Mouse (Mus musculus) liver, embryonic 11.5 days (tissue): ENCODE results near the gene Dlg1. TPM values are rescaled to one million over a fixed set of nuclear protein-coding genes. Genes with fewer than 3 reads are reported as not detected.
A peak's percentile ranks its signal among the peaks of the same experiment; 100 is the strongest.

ENCODE experiments used
- ATAC-seq: fragments of 200-750 bp; cut with Nextera tagmentation; replicated peaks from 2 replicates; pipeline ENCODE4 v1.8.0; 2017; ENCODE audit warnings: moderate number of reproducible peaks, mild to moderate bottlenecking, moderate TSS enrichment, moderate library complexity; ENCODE audit not compliant: low FRiP score
- DNase-seq: peaks from one replicate; pipeline ENCODE4 v3.0.0-alpha.2; 2017; ENCODE audit warnings: low spot score
- H3K27ac ChIP-seq: fragments of 300-500 bp; sonication (generic); 2 replicates; pipeline ENCODE4 v1.5.1; 2014; ENCODE audit warnings: mild to moderate bottlenecking, low read depth, low read length, control low read depth
- H3K27me3 ChIP-seq: fragments of 300-500 bp; sonication (generic); replicated peaks from 2 replicates; pipeline ENCODE4 v1.6.1; 2014; ENCODE audit warnings: low read length, mixed read lengths; ENCODE audit not compliant: control insufficient read depth, insufficient read depth
- H3K36me3 ChIP-seq: fragments of 300-500 bp; sonication (generic); 2 replicates; pipeline ENCODE4 v1.6.1; 2014; ENCODE audit warnings: mild to moderate bottlenecking, low read length, moderate library complexity, mixed read lengths; ENCODE audit not compliant: control insufficient read depth, insufficient read depth
- H3K4me1 ChIP-seq: fragments of 300-500 bp; sonication (generic); replicated peaks from 2 replicates; pipeline ENCODE4 v1.6.1; 2014; ENCODE audit warnings: low read length, mixed read lengths; ENCODE audit not compliant: control insufficient read depth, insufficient read depth
- H3K4me2 ChIP-seq: fragments of 300-500 bp; sonication (generic); 2 replicates; pipeline ENCODE4 v1.6.1; 2014; ENCODE audit warnings: mild to moderate bottlenecking, control low read depth, moderate library complexity
- H3K4me3 ChIP-seq: fragments of 300-500 bp; sonication (generic); 2 replicates; pipeline ENCODE4 v1.5.1; 2014; ENCODE audit warnings: low read depth, low read length, control low read depth
- H3K9ac ChIP-seq: fragments of 300-500 bp; sonication (generic); 2 replicates; pipeline ENCODE4 v1.6.1; 2014; ENCODE audit warnings: low read depth, low read length, control low read depth
- H3K9me3 ChIP-seq: fragments of 300-500 bp; sonication (generic); 2 replicates; pipeline ENCODE4 v1.6.1; 2016; ENCODE audit warnings: low read length, inconsistent platforms, mixed read lengths; ENCODE audit not compliant: control insufficient read depth
- WGBS: fragments of 180-500 bp; shearing (Covaris S2); extraction: QIAGEN DNeasy Blood & Tissue Kit; methylation state at CpG from one replicate; pipeline ENCODE4 v1.1.7; 2014; 5-methylcytosine and 5-hydroxymethylcytosine counted together
- polyA plus RNA-seq: library from polyadenylated mRNA; unstranded; fragments of >200 nt; fragmentation: Nextera tagmentation; extraction: Ambion mirVana; gene quantifications from 2 replicates; pipeline ENCODE4 v1.2.1, GENCODE M21; 2014

Gene Dlg1
- polyA plus RNA-seq, 1 experiment from 2014 or later, result 25.3 TPM

DNA sequence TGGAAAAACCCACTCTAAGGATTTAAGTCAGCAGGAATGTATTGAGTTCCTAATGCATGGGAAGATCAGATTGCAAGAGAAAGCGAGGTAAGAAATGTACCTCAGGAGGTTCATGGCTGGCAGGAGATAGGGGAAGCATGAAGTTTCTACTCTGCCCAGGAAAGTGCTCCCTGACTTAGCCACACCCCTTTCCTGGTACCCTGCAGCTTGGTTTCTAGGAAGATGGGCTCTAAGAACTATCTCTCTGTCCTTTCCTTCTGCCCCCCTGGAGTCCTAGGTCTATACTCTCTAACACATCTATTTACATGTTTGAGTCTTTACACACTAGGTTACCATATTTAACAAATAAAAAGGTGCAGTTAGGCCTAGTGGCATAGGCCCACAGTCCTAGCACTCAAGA, 38.5 kb upstream of the Dlg1 start:
- H3K27ac ChIP-seq, result no peak overlapping the region; the same call in 1 of the 2 replicates
- no peaks in the 10 kb centered on the region for H3K27me3 ChIP-seq
- H3K4me2 ChIP-seq, result no peak overlapping the region
- H3K4me3 ChIP-seq, result no peak overlapping the region
- H3K9ac ChIP-seq, result no peak overlapping the region
- DNase-seq (no peak), ATAC-seq (peak; percentile 89)
- H3K4me1 ChIP-seq, result peaks cover 13% of the 10 kb centered on the region; the same call in 1 of the 2 replicates
- no peaks in the 10 kb centered on the region for H3K36me3 ChIP-seq
- WGBS, result 50% methylated on average over 1 of the region's 1 CpGs
- no peaks in the 10 kb centered on the region for H3K9me3 ChIP-seq

DNA sequence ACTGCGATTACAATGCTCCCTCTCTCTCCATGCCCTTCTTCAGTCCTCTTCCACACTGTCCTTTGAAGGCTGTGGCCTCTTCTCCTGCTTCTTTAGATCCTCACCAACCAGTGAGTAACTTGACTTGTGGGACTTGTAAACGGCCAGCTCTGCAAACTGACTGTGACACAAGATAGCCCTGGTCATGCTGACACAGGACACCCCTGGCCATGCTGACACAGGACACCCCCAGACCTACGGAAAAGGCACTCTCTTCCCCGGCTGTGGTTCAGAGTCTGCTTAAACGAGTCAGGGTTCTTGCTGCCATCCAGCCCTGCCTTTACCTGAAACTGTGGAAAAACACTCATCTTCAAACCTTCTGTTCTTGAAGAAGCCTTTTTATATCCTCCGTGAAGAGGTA, 36.9 kb upstream of the Dlg1 start:
- H3K4me2 ChIP-seq, result no peak overlapping the region
- H3K9me3 ChIP-seq, result no peaks in the 10 kb centered on the region
- no peak overlapping the region for H3K9ac ChIP-seq
- no peak overlapping the region for H3K27ac ChIP-seq
- H3K36me3 ChIP-seq, result no peaks in the 10 kb centered on the region
- WGBS, result 84% methylated on average over 6 of the region's 6 CpGs
- H3K27me3 ChIP-seq, result no peaks in the 10 kb centered on the region
- no peak overlapping the region for H3K4me3 ChIP-seq
- H3K4me1 ChIP-seq, result peaks cover 13% of the 10 kb centered on the region; the same call in 1 of the 2 replicates
- DNase-seq (no peak), ATAC-seq (no peak)

DNA sequence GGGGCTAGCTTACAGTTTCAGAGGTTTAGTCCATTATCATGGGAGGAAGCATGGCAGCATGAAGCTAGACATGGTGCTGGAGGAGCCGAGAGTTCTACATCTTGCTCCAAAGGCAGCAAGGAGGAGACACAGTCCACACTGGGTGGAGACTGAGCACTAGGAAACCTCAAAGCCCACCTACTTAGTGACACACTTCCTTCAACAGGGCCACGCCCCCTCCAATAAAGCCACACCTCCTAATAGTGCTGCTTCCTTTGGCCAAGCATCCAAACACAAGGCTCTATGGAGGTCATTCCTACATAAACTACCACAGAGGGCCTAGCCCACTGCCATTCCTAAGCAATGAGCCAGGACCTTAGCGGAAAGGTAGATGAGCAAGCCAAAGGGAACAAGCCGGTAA, 32.9 kb upstream of the Dlg1 start:
- no peak overlapping the region for H3K9ac ChIP-seq
- H3K9me3 ChIP-seq, result no peaks in the 10 kb centered on the region
- H3K4me1 ChIP-seq, result peaks cover 9% of the 10 kb centered on the region; the same call in 1 of the 2 replicates
- no peak overlapping the region for H3K4me3 ChIP-seq
- DNase-seq (no peak), ATAC-seq (no peak)
- no peaks in the 10 kb centered on the region for H3K27me3 ChIP-seq
- H3K36me3 ChIP-seq, result no peaks in the 10 kb centered on the region
- WGBS, result 91% methylated on average over 4 of the region's 4 CpGs
- no peak overlapping the region for H3K4me2 ChIP-seq
- no peak overlapping the region for H3K27ac ChIP-seq

DNA sequence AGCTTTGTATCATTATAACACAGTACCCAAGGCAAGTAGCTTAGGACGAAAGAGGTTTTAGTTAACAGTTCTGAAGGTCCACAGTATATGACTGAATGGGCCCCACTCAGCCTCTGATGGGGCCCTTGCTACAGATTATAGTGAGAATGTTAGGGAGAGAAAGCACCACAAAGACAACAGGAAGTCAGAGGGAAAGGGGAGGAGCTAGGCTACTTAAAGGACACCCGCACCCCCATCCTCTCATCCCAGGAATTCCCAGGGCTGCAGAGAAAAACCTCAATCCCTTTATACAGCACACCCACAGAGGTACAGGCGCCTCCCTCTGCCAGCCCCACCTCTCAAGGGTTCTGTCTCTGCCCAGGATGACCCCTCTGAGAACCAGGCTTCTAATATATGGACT, 32.2 kb upstream of the Dlg1 start:
- Histone ChIP-seq H3K27me3 (no peaks in the 10 kb centered on the region), H3K4me1 (peaks cover 3% of the 10 kb centered on the region; the same call in 1 of the 2 replicates), H3K9me3 (no peaks in the 10 kb centered on the region), H3K4me3 (no peak overlapping the region), H3K9ac (no peak overlapping the region), H3K4me2 (no peak overlapping the region), H3K27ac (no peak overlapping the region), H3K36me3 (no peaks in the 10 kb centered on the region)
- DNase-seq (no peak), ATAC-seq (no peak)
- 75% methylated on average over 3 of the region's 3 CpGs for WGBS

DNA sequence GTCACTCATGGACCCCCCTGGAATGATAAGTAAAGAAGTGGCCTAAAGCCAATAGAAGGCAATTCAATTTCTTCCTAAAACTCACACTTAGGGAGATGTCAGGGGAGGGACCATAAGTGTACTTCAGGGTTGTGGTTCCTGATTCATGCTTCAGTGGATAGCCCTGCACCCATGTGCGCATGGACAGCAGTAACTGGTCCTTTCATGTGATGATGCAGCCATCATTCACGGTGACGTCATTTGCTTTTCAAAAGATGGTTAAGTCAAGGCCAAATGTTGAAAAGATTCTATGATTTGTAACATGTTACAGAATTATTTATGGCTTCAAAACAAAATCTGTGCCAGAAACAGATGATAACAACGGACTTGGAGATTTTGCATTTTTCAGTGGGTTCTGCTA, 28.9 kb upstream of the Dlg1 start:
- 93% methylated on average over 4 of the region's 4 CpGs for WGBS
- ATAC-seq (no peak), DNase-seq (no peak)
- Histone ChIP-seq H3K27ac (no peak overlapping the region), H3K4me3 (no peak overlapping the region), H3K9ac (no peak overlapping the region), H3K4me1 (no peaks in the 10 kb centered on the region), H3K4me2 (no peak overlapping the region), H3K9me3 (no peaks in the 10 kb centered on the region), H3K36me3 (no peaks in the 10 kb centered on the region), H3K27me3 (no peaks in the 10 kb centered on the region)

DNA sequence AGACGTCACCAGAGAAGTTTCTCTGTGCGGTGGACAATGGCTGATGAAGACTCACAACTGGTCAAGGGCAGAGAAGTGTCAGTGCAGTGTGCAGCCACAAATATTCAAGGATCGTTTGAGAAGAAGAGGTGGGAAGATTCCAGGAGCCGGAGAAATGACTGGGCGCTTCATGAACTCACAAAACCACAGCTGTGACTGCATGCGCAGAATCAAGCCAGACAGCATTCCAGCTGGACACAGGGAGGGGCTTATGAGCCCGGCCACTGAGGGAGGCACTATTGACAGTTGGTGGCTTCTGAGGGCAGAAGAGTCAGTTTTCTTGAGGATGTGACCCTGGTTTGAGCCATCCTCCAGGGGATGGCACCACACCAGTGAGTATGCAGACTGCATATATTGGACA, 24.9 kb upstream of the Dlg1 start:
- 64% methylated on average over 7 of the region's 7 CpGs for WGBS
- no peak overlapping the region for H3K4me3 ChIP-seq
- DNase-seq, result no peak
- no peaks in the 10 kb centered on the region for H3K9me3 ChIP-seq
- H3K27ac ChIP-seq, result no peak overlapping the region
- no peak overlapping the region for H3K4me2 ChIP-seq
- H3K9ac ChIP-seq, result no peak overlapping the region
- H3K27me3 ChIP-seq, result no peaks in the 10 kb centered on the region
- no peaks in the 10 kb centered on the region for H3K36me3 ChIP-seq
- ATAC-seq, result no peak
- H3K4me1 ChIP-seq, result no peaks in the 10 kb centered on the region

DNA sequence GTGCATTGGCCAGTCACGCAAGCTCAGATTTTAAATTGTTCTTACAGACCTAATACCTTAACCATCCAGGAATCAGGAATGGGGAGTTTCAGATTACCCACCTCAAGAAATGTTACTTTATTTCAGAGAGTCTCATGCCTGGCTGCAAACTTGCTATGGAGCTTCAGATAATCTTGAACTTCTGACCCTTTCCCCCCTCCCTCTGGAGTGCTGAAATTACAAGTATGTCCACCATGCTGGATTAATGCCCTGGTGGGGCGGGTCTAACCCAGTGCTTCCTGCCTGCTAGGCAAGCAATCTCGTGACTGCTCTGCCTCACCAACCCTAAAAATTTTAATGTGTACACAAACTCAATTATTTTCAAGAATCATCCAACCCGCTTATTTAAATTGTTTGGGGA, 23.3 kb upstream of the Dlg1 start:
- Histone ChIP-seq H3K4me2 (no peak overlapping the region), H3K9me3 (no peaks in the 10 kb centered on the region), H3K27ac (no peak overlapping the region), H3K36me3 (no peaks in the 10 kb centered on the region), H3K27me3 (no peaks in the 10 kb centered on the region), H3K4me3 (no peak overlapping the region), H3K4me1 (no peaks in the 10 kb centered on the region), H3K9ac (no peak overlapping the region)
- no peak for ATAC-seq
- WGBS, result 70% methylated on average over 4 of the region's 4 CpGs
- DNase-seq, result no peak

DNA sequence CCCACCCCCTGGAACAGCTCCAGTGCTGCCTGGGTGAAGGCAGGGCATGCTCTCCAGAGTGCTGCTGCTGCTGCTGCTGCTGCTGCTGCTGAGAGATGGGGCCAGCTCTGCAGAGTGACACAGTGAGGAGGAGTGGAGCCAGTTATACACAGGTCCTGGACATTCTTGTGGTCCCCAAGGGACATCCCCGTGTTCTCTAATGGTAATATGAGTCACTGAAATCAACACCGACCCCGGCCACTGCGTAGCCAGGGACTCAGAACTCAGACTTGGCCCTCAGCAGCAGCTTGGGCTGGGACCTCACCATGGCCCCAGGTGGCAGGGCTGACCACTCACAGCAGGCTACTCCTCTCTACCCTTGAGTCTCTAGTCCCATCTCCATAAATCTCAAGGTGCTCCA, 21.5 kb upstream of the Dlg1 start:
- H3K4me3 ChIP-seq, result no peak overlapping the region
- 88% methylated on average over 4 of the region's 4 CpGs for WGBS
- H3K9ac ChIP-seq, result no peak overlapping the region
- no peak overlapping the region for H3K4me2 ChIP-seq
- ATAC-seq, result no peak
- no peaks in the 10 kb centered on the region for H3K36me3 ChIP-seq
- DNase-seq, result no peak
- H3K27me3 ChIP-seq, result no peaks in the 10 kb centered on the region
- H3K4me1 ChIP-seq, result no peaks in the 10 kb centered on the region
- no peak overlapping the region for H3K27ac ChIP-seq
- no peaks in the 10 kb centered on the region for H3K9me3 ChIP-seq

DNA sequence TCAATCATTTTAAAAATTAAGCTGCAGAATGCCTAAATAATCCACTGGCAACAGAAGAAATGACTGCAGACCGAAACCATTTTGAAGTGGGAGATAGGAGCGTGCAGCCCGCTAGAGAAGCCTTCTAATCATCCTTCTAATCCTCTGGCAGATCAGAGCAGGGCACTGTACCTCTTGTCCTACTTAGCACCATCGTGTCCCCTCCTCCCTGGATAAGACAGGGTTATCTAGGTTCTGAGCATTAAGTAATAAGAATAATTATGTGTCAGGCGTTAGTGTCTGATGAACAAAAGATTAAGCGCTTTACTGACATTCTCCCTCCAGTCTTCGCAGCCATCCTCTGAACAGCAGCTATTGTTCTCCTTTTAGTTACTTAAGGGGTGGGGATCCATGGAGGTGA, 16.0 kb upstream of the Dlg1 start:
- no peak overlapping the region for H3K4me3 ChIP-seq
- no peaks in the 10 kb centered on the region for H3K4me1 ChIP-seq
- H3K9ac ChIP-seq, result no peak overlapping the region
- no peaks in the 10 kb centered on the region for H3K9me3 ChIP-seq
- ATAC-seq (no peak), DNase-seq (no peak)
- no peak overlapping the region for H3K4me2 ChIP-seq
- no peaks in the 10 kb centered on the region for H3K27me3 ChIP-seq
- no peak overlapping the region for H3K27ac ChIP-seq
- 66% methylated on average over 7 of the region's 7 CpGs for WGBS
- no peaks in the 10 kb centered on the region for H3K36me3 ChIP-seq
